Mouse (Mus musculus) spleen, postnatal 36 days (tissue): ENCODE measurements around the gene Klhl18.

ENCODE experiments used
- DNase-seq, 2 experiments: peaks; one replicate each; pipeline ENCODE4 v3.0.0; 2022; ENCODE audit warnings: low spot score in 2 of 2, mixed read lengths in 1 of 2

The Klhl18 gene

GRCm38 (mm10) chr9:110476124-110477091 lies at the start of gene Klhl18, which contains the start of gene Kif9:
Gene Klhl18 (minus strand): TSS chr9:110476694.
Gene Kif9 (plus strand): TSS chr9:110476958.
- DNase-seq = peak; percentile 94 to 95

- peak in 1 of 2 experiments; percentile 25 for DNase-seq
Measured at GRCm38 (mm10) chr9:110525737-110526136, 49.2 kb upstream of the Klhl18 start.

- DNase-seq = peak in 1 of 2 experiments; percentile 25
Measured at GRCm38 (mm10) chr9:110490913-110491312, 14.4 kb upstream of the Klhl18 start.

- no peak for DNase-seq
Measured at GRCm38 (mm10) chr9:110488841-110489240, 12.3 kb upstream of the Klhl18 start.

GRCm38 (mm10) chr9:110478639-110479038 lies 2.1 kb upstream of the Klhl18 start:
- peak; percentile 21 to 57 for DNase-seq

- DNase-seq = no peak
Measured at GRCm38 (mm10) chr9:110477951-110478350, 1.5 kb upstream of the Klhl18 start.

GRCm38 (mm10) chr9:110466179-110466578 lies 10.3 kb downstream of the Klhl18 start:
- DNase-seq = peak; percentile 34 to 50

GRCm38 (mm10) chr9:110465336-110465735 lies 11.2 kb downstream of the Klhl18 start:
- no peak for DNase-seq

- peak; percentile 51 to 54 for DNase-seq
Measured at GRCm38 (mm10) chr9:110463983-110464591, 12.4 kb downstream of the Klhl18 start.

- DNase-seq = no peak
Measured at GRCm38 (mm10) chr9:110462321-110462720, 14.2 kb downstream of the Klhl18 start.

GRCm38 (mm10) chr9:110460884-110461815 lies 15.3 kb downstream of the Klhl18 start:
- DNase-seq = no peak

- DNase-seq = peak; percentile 71 to 77
Measured at GRCm38 (mm10) chr9:110459145-110459727, 17.3 kb downstream of the Klhl18 start.

- DNase-seq = no peak
Measured at GRCm38 (mm10) chr9:110457926-110458325, 18.6 kb downstream of the Klhl18 start.

- peak in 1 of 2 experiments; percentile 36 for DNase-seq
Measured at GRCm38 (mm10) chr9:110452523-110452922, 24.0 kb downstream of the Klhl18 start.

- peak; percentile 70 to 78 for DNase-seq
Measured at GRCm38 (mm10) chr9:110448857-110449617, 27.5 kb downstream of the Klhl18 start.

- DNase-seq = no peak
Measured at GRCm38 (mm10) chr9:110448356-110448755, 28.1 kb downstream of the Klhl18 start.

- no peak for DNase-seq
Measured at GRCm38 (mm10) chr9:110440559-110440958, 35.9 kb downstream of the Klhl18 start.

- no peak for DNase-seq
Measured at GRCm38 (mm10) chr9:110440049-110440448, 36.4 kb downstream of the Klhl18 start.

GRCm38 (mm10) chr9:110436041-110436440 lies 40.5 kb downstream of the Klhl18 start:
- DNase-seq = no peak

- no peak for DNase-seq
Measured at GRCm38 (mm10) chr9:110433045-110433444, 43.4 kb downstream of the Klhl18 start.
